Mouse (Mus musculus) gonadal fat pad, adult 2 months (tissue): ENCODE data around the gene Fer. TPM values are rescaled to one million over a fixed set of nuclear protein-coding genes. Genes with fewer than 3 reads are reported as not detected.
"Not testable (repeated sequence)": the region's sequence is repeated elsewhere in the genome, so short reads cannot be mapped to it uniquely, and the experiment has no call there.

Experiments
- DNase-seq: peaks from one replicate; pipeline ENCODE4 v3.0.0-alpha.2; 2012; ENCODE audit warnings: low read depth
- polyA plus RNA-seq: library from polyadenylated mRNA; depleted of rRNA; stranded (reverse); fragments of >200 nt; gene quantifications from 2 replicates; pipeline ENCODE4 v1.2.3, GENCODE M21; 2012; rRNA removed

Gene Fer
- 4.8 and 5.3 TPM in 2 replicates for polyA plus RNA-seq

DNA sequence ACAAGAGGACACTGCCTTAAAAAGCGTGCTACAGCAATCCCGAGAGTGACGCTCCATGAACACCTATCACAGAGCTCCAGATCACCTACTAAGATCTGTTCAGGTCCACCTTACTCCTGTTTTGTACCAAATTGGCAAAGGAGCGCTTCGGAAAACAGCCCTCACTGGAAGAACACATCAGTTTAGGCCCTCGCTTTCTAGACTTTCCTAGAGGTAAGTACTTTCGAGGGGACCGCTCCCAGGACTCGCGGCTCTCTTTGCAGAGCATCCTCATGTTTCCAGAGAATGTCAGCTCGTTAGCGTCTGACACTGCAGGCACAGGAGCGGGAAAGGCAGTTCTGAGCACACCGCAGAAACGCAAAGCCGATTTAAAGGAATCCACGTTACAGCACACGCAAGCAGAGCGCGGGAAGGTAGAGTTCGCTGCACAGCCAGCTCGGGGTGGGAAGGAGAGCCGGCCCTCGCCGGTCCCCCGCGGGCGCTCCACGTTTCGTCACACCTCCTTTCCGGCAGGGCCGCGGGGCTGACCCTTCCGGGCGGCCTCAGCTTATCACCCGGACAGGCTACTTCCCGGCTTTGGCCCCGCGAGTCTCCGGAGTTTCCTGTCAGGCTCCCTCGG is at the start of gene Fer:
TSS of gene Fer (plus strand) at position 51 of the 619 bp plus-strand sequence.
- DNase-seq, result no peak

DNA sequence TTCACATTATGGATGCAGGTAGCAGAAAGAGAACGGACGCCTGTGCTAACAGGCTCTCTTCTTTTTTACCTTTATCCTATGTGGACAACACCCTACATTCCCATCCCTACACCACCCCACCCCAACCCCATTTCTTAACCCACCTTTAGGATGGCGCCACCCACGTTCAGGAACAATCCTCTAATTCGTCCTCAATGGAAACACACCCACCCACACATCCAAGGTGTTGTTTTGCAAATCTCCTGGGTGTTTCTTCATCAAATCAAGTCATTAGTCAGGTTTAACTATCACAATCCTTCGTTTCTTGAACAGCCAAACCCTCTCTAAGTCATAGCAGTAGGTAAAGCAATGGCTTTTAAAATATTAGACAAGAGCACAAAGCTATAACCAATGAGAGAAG is 49.3 kb upstream of the Fer start:
- no peak for DNase-seq

DNA sequence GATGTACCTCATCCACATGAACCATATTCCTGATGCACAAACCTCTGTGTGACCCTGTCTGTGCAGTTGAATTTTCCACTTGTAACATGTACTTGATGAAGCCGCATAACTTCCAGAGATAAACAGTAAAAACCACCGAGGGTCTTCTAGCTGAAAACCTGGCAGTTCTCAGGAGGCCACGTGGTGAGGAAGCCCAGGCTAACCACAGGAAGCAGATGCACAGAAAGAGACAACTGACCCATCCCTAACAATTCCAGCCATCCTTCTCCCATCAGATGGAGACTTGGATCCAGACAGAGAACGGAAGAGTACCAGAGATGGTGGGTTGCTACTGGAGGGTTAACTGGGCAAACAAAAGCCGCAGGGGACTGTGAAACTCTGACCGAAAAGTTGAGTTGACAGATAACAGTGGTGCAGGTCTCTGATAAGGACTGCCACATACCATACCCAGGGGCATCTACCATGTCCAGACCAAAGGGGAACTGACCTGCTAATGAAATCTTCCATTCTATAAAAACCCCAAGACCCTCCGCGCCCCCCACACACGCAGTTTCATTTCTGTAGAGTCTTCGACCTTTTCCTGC is 44.3 kb upstream of the Fer start:
- no peak for DNase-seq

DNA sequence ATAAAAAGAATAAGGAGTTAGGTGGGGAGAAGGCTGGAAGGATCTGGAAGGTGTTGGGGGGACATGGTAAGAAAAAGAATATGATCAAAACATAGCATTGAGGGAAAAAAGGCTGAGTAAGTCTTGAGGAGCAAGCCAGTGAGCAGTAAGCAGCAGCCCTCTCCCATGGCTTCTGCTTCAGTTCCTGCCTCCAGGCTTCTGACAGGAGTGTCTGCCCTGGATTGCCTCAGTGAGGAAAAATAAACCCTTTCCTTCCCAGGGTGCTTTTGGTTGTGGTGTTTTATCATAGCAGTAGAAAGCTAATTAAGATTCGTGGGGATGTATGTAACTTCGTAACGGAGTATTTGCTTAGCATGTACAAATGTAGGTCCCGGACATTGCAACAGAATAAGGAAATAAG is 38.7 kb upstream of the Fer start:
- no peak for DNase-seq

DNA sequence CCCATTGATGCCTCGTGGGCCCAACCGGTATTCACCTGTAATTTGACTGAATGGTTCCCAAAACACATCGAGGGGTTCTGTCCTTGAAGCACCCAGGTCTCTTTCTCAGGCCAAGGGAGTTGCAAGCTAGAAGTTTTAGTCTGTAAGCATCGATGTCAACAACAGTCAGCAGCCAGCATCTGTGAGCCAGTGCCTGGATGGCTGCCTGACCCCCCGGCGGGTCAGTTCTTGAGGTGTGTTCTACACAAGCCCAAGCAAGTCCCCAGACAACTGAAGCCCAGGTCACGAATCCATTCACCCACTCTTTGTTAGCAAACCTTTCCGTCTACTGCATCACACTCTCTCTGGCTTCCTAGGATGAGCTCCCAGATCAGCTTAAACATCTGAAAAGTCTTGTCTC is 36.7 kb upstream of the Fer start:
- no peak for DNase-seq

DNA sequence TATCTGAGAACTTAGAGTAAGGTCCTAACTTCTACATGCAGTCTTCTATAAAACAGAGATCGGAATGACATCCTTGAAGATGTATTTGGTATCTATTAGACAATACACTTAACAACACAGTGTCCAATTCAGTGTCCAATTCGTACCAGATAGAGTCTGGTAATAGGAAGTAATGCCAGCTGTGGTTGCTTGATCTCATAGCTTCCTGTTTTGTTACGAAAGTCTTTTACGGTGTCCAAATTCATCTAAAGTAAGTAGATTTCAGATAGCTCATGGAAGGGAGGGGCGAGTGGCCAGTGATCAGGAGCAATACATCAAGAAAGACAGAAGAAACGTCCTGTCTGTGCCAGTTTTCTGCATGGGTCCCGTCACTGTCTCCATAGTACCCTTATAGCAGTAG is 36.1 kb upstream of the Fer start:
- no peak for DNase-seq

DNA sequence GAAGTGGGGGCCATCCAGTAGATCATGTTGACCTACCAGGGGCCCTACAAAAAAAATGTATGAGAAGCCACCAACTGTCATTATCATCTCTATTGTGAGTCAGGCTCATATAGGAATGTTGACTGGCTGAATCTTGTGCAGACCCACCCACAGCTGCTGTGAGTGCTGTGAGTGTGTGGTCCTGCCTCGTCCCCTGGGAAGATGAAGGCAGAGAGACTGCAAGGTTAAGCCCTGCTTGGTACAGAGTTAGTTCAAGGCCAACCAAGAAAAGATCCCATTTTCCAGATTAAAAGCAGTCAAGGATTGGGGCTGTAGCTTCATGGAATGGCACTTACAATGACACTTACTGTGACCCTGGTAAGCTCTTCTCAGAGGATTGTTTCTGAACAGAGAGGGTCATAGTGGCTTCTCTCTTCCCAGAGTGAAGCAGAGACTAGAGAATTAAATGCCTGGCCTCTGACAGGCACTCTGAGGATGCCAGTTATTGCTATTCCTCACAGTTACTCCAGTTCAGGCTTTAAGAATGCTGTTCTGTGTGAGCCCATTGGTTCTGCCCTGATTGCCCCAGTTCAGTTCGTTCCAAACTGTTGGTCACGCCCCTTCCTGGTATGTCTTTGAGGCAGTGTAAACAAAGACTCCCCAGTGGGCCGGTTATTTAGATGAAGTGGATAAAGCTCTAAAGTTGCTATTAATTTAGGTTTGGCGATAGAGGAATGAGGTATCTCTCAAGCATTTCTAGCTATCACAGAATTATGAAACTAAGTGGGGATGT is 34.1 kb upstream of the Fer start:
- DNase-seq, result no peak

DNA sequence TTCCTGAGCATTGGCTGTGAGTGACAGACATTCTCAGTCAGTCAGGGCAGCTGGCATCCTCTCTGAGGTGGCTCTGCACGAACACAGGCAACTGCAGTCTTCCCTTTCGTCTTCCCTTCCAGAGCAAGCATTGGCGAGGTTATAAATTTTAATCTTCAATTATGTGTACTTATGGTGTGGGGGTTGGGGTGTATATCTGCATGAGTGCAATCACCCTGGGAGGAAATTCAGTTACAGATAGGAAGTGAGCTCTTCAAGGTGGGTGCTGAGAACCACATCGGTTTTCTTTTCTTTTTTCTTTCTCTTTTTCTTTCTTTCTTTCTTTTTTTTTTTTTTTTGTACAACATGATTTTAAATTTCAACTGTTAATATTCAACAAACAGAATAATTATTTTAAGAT is 31.3 kb upstream of the Fer start:
- no peak for DNase-seq

DNA sequence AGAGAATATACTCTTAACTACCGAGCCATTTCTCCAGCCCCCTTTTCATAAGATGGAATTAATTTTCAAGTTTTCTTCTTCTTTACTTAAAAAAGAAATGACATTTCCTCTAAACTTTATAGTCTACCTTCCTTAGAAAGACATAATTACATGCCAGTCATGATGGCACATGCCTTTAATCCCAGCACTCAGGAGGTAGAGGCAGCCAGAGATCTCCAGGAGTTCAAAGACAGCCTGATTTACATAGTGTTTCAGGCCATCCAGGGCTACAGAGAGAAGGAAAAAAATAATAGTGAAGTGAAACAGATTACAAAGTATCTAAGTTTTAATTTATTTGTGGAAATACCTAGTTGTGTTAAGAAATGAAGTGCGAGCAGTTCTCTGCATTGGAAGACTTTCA is 26.6 kb upstream of the Fer start:
- no peak for DNase-seq

DNA sequence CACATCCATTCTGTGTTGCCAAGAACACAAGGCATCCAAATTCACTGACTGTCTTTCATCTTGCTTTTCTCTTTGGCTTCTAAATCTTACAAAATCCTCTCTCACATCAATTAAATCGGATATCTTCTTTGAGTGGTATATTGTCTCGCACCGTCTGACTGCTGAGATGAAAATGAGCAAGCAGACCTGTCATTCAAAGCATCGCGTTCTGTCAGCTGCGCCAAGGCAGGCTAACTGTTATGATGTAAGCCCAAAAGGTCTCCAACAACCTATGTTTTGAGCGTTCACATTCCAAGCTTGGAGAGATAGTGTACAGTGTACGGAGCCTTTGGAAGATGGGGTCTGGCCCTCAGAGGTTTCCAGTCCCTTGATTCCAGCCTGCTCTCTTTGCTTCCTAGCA is 26.2 kb upstream of the Fer start:
- no peak for DNase-seq

DNA sequence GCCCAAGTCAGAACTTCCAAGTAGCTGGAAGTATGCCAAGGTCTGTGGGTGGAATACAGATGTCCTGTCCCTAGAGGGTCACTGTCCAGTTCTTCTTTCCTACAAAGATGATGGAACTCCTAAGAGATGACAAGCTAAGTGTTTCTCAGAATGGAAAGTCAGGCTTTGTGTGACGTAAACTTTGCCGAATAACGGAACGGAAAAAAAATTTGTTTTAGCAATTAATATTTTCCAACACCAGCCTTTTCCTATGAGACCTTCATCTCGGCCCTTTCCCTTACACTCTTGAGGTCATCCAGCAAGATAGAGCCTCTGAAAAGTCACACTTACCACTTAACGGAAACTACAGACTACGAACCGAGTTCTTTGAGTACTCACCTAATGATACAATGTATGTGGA is 24.7 kb upstream of the Fer start:
- no peak for DNase-seq

DNA sequence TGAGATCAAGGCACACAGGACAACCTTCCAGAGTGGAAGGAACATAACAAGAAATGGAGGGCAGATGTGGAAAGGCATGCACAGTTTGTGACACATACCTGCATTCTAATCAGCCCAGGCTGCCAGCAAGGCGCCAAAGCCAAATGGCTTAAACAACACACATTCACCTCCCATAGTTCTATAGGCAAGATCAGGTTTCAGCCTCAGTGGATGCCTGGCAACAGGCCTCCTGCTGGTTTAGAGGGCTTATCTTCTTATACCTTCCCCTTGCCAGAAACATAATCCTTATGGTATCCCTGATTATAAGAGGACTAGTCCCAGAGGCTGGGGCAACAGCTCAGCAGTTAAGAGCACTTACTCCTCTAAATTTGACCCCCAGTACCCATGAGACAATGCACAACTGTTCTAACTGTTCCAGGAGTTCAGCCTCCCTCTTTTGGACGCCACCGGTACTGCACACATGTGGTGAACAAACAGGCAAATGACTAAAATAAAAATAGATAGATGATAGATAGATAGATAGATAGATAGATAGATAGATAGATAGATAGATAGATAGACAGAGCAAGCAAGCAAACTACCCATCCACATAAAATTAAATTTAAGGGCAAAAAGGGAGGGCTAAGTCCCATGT is 23.1 kb upstream of the Fer start:
- DNase-seq, result no peak

DNA sequence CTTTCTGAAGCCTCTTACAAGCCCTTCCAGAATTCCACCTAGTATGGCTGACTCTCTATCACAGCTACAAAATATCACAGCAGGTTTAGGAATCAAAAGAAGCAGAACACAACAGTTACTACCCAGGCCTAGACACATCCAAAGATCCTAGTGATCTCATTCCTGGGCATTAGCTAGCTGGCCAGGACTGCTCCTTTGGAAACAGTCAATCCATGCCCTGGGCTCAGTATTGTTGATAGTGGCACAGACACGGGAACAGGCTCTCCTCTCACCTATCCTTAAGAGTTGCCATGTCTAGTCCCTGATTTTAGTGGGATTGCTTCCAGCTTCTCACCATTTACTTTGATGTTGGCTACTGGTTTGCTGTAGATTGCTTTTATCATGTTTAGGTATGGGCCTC is 20.6 kb upstream of the Fer start:
- DNase-seq, result peak; percentile 80

DNA sequence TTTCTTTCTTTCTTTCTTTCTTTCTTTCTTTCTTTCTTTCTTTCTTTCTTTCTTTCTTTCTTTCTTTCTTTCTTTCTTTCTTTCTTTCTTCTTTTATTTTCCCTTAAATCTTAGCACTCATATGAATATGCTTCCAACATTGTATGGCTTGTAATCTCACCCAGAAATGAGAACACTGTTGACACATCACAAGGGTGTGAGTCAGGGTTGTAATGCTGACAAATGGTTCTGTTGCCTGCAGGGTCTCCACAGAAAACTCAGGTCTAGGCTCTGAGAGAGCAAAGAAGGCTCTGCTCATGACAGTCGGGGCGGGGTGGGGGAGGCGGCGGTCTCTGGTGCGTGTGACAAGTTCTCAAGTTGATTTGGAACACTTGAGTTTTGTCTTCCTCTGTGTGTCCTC is 17.9 kb upstream of the Fer start:
- DNase-seq, result no peak

DNA sequence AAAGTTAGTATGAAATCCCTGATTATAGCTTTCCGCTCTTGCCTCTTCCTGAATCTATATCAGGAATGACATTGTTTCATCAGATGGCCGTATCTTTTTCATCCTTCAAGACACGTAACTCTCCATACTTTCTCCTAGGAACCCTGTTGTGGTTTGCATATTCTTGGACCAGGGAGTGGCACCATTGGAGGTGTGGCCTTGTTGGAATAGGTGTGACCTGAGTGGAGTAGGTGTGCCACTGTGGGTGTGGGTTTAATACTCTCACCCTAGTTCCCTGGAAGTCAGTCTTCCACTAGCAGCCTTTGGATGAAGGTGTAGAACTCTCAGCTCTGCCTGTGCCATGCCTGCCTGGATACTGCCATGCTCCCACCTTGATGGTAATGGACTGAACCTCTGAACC is 17.1 kb upstream of the Fer start:
- not testable (repeated sequence) for DNase-seq

DNA sequence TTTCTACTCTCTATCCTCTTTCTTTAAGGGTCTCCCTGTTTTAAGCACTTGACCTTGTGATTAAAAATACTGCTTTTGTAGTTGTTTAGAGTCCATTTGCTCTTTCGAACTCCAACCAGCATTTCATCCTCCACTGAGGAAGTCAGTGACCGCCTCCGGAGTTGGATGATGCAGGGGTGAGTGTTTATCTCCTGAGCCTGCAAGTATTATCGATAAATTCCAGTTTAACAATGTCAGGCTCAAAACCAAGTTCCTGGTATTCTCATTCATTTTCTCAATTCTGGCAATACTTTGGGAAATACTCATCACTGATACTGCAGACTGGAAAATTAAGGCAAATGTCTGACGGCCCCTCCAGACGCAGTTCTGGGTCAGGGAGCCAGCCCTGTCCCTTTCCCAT is 13.7 kb upstream of the Fer start:
- no peak for DNase-seq

DNA sequence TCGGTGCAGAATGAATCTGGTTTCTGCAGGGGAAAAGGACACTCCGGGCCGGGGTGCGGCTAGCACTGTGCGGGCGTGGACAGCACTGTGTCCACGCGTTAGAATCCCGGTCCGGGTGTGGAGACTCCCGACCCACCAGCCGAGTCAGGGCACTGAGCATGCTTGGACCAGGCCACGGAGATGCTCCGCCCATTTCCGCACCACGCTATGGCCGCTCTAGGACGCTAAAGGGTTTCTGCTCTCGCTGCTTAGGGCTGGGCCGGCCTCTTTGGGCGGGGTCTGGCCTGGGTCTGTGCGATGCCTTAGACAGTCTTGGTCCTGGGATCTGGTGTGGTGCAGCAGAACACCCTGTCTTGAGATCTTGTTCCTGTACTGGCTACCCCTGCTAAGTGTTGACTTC is 13.3 kb upstream of the Fer start:
- no peak for DNase-seq

DNA sequence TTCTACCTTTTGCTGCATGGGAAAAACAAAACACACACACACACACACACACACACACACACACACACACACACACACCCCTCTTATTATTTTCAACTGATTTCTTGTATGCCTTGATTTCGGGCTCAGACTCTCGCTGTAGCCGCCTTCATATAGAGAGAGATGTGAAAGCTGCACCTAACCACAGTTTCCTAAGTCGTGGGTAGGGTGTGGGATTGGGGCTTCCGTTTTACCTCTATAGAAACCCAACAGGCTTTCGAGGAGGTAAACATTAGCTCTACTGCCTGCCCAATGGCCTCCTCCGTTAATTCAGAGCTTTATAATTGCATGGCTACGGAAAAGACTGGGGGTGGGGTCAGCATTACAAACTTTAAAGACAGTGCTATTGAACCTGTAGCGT is 12.8 kb upstream of the Fer start:
- no peak for DNase-seq

DNA sequence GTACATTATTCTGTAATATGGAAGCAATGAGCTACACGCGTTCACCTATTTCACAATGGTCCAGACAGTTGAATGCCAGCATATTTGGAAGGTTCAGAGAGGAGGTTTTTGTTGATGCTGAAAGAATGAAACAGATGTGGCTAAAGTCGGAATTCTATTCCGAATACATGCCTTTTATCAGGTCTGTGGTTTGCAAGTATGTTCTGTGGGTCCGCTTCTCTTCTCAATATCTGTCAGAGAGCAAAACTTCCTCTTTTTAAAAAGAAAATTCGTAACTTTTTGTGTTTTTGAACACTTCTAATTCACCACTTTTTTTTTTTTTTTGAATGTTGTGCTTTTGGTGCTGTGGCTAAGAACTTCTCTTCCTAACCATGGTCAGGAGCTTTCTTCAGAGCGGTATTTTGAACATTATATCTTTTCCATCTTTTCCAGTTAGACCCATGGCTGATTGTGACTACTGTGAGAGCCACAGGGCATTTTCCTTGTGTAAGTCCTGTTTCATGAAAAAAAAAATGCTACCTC is 5.8 kb upstream of the Fer start:
- DNase-seq, result no peak

DNA sequence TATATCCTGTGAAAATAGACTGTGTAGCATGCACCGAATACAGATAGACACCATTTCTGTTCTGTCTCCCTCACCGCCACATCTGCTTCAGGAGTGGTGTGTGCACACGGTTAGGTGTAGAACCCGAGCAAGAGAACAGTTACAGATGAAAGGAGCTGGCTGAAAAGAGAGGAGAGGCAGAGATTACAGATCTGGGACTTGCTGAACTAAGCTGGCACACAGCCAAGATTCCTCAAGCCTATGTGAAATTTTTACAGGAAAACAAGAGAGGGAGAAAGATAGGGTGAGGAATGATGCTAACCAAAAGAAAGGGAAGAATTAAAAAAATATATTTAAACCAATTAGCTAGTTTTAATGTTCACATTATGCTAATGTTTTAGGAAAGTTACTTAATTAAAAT is 1.9 kb upstream of the Fer start:
- DNase-seq, result no peak

DNA sequence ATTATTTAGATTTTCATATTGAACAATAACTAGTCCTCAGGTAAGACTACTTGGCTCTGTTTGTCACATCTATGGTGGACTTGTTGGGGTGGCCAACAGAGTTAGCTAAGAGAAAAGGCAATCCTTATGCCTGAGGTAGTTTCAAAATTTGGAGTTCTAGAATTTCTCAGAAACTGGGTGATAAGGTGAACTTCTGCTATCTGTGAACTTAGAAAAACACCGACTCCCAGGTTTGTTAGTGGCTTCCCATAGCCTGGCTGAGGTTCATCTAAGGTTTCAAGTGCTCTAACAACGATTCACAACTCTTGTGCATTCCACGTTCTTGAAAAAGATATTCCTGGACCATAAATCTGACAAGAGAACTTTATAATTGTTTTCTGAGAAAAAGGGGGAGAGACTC is 463 bp upstream of the Fer start:
- DNase-seq, result no peak

DNA sequence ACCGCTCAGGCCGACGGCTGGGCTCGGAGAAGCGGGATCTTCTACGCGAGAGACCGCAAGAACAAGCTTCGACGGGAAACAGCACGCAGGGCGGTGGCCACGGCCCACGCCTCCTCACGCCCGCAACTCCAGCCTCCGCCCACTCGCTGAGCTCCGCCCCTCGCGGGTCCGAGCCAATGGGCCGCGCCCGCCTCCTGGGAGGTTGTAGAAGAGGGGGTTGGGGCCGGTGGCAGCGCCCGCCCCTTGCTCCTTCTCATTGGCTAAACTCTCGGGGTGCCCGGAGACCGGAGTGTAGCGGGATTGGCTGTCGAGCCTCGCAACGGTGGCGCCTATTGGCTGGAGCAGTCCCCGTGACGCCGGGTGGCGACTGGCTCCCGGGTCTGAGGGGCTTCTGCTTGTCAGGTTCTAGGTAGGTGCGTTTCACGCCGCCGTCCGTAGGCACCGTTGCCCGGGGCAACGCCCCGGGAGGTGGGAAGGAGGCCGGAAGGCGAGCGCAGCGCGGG is 836 bp downstream of the Fer start, which contains the start of gene A930002H24Rik:
TSS of gene A930002H24Rik (minus strand) at position 145 of the 503 bp plus-strand sequence.
- DNase-seq, result no peak
